Mouse (Mus musculus) adrenal gland, postnatal 25 days (tissue): Measurements from ENCODE around the gene Ak1. TPM values are rescaled to one million over a fixed set of nuclear protein-coding genes. Genes with fewer than 3 reads are reported as not detected.

ENCODE experiments used
- DNase-seq: peaks from one replicate; pipeline ENCODE4 v3.0.0; 2021; ENCODE audit warnings: mixed read lengths
- long read RNA-seq: library from polyadenylated mRNA; stranded (forward); transcript quantifications from one replicate; pipeline ENCODE4 v2.0.0, GENCODE M21; 2021
- total RNA-seq: library from RNA; stranded (reverse); gene quantifications from 2 replicates; pipeline ENCODE4 v1.2.3, GENCODE M21; 2021

The Ak1 gene
- 43.4 and 61.9 TPM in 2 replicates for total RNA-seq
- long read RNA-seq, transcript Ak1-202 (7 exons, 2,063 nt), result major isoform, 73 of 107 reads
- long read RNA-seq, partial matches to known transcripts, result 17 of 107 reads
- long read RNA-seq, other reads (novel, unspliced or antisense), result 17 of 107 reads

- DNase-seq, result no peak
Observed at GRCm38 (mm10) chr2:32621517-32621859, at the start of gene Ak1. Gene Ak1 (plus strand): TSS chr2:32621758.

GRCm38 (mm10) chr2:32572196-32572595 lies 49.4 kb upstream of the Ak1 start:
- DNase-seq, result no peak

GRCm38 (mm10) chr2:32574497-32574896 lies 47.1 kb upstream of the Ak1 start, which contains the start of gene Pip5kl1:
Gene Pip5kl1 (plus strand): TSS chr2:32574797.
- DNase-seq, result no peak

GRCm38 (mm10) chr2:32574901-32575585 lies 46.5 kb upstream of the Ak1 start:
- DNase-seq, result peak; percentile 39

- DNase-seq, result no peak
Observed at GRCm38 (mm10) chr2:32575586-32576160, 45.9 kb upstream of the Ak1 start, which contains the start of gene 9430097D07Rik. Gene 9430097D07Rik (minus strand): TSS chr2:32575684.

GRCm38 (mm10) chr2:32576532-32576931 lies 45.0 kb upstream of the Ak1 start:
- no peak for DNase-seq

GRCm38 (mm10) chr2:32578146-32579046 lies 43.2 kb upstream of the Ak1 start:
- DNase-seq, result peak; percentile 43

GRCm38 (mm10) chr2:32581450-32582095 lies 40.0 kb upstream of the Ak1 start:
- DNase-seq, result no peak

GRCm38 (mm10) chr2:32582830-32583799 lies 38.4 kb upstream of the Ak1 start:
- DNase-seq, result peak; percentile 68

- DNase-seq, result no peak
Observed at GRCm38 (mm10) chr2:32585149-32585714, 36.3 kb upstream of the Ak1 start.

- DNase-seq, result peak; percentile 94
Observed at GRCm38 (mm10) chr2:32586871-32587351, 34.6 kb upstream of the Ak1 start, which contains the start of gene St6galnac4. Gene St6galnac4 (plus strand): TSS chr2:32587095.

GRCm38 (mm10) chr2:32587731-32588321 lies 33.7 kb upstream of the Ak1 start:
- DNase-seq, result no peak

- DNase-seq, result peak; percentile 67
Observed at GRCm38 (mm10) chr2:32589213-32589795, 32.3 kb upstream of the Ak1 start.

- DNase-seq, result no peak
Observed at GRCm38 (mm10) chr2:32590224-32590623, 31.3 kb upstream of the Ak1 start.

GRCm38 (mm10) chr2:32591249-32591648 lies 30.3 kb upstream of the Ak1 start:
- no peak for DNase-seq

- DNase-seq, result no peak
Observed at GRCm38 (mm10) chr2:32596725-32597124, 24.8 kb upstream of the Ak1 start.

GRCm38 (mm10) chr2:32597248-32597647 lies 24.3 kb upstream of the Ak1 start:
- DNase-seq, result no peak

- no peak for DNase-seq
Observed at GRCm38 (mm10) chr2:32597699-32598098, 23.9 kb upstream of the Ak1 start.

GRCm38 (mm10) chr2:32598506-32598905 lies 23.1 kb upstream of the Ak1 start:
- DNase-seq, result peak; percentile 44
